Mouse (Mus musculus): ENCODE data around the gene Hs6st2. TPM values are rescaled to one million over a fixed set of nuclear protein-coding genes. Genes with fewer than 3 reads are reported as not detected.

Hs6st2 gene
- polyA plus RNA-seq, 1 experiment from 2014 or later, result 4.3 TPM

- Histone ChIP-seq H3K36me3 (ENCODE audit: control insufficient read depth, insufficient read depth, low read length) (no peaks in the 10 kb centered on the region), H3K9ac (ENCODE audit: low read depth, low read length) (peak overlapping the region; percentile 63), H3K9me3 (ENCODE audit: control insufficient read depth, low read length) (no peaks in the 10 kb centered on the region), H3K4me3 (ENCODE audit: low read length) (peak overlapping the region; percentile 55), H3K4me1 (ENCODE audit: control insufficient read depth, insufficient read depth, low read length) (no peaks in the 10 kb centered on the region), H3K4me2 (ENCODE audit: low read depth, low read length) (peak overlapping the region; percentile 89), H3K27ac (ENCODE audit: low read length) (no peak overlapping the region), H3K27me3 (replicated peaks; ENCODE audit: control insufficient read depth, insufficient read depth, low read length) (peaks cover 20% of the 10 kb centered on the region; the same call in 1 of the 2 replicates)
- WGBS, result 15% methylated on average over 55 of the region's 70 CpGs
- ATAC-seq, result peak; percentile 64
These were observed 1.1 kb downstream of the Hs6st2 start for GRCm38 (mm10) chrX:51680428-51681169.

GRCm38 (mm10) chrX:51679601-51680427 is 1.8 kb downstream of the Hs6st2 start:
- H3K27me3 ChIP-seq (replicated peaks; ENCODE audit: control insufficient read depth, insufficient read depth, low read length), result peaks cover 20% of the 10 kb centered on the region; the same call in 1 of the 2 replicates
- peak overlapping the region; percentile 89 for H3K4me2 ChIP-seq (ENCODE audit: low read depth, low read length)
- WGBS, result 21% methylated on average over 46 of the region's 46 CpGs
- peak overlapping the region; percentile 63; the same call in 1 of the 2 replicates for H3K9ac ChIP-seq (ENCODE audit: low read depth, low read length)
- no peaks in the 10 kb centered on the region for H3K36me3 ChIP-seq (ENCODE audit: control insufficient read depth, insufficient read depth, low read length)
- no peak overlapping the region for H3K27ac ChIP-seq (ENCODE audit: low read length)
- ATAC-seq, result peak; percentile 21; the same call in 1 of the 2 replicates
- H3K4me1 ChIP-seq (ENCODE audit: control insufficient read depth, insufficient read depth, low read length), result no peaks in the 10 kb centered on the region
- H3K4me3 ChIP-seq (ENCODE audit: low read length), result peak overlapping the region; percentile 55
- H3K9me3 ChIP-seq (ENCODE audit: control insufficient read depth, low read length), result no peaks in the 10 kb centered on the region

- ATAC-seq, result no peak
- Histone ChIP-seq H3K27me3 (replicated peaks; ENCODE audit: control insufficient read depth, insufficient read depth, low read length) (peaks cover 3% of the 10 kb centered on the region; the same call in 1 of the 2 replicates), H3K4me3 (ENCODE audit: low read length) (no peak overlapping the region), H3K9ac (ENCODE audit: low read depth, low read length) (no peak overlapping the region), H3K4me2 (ENCODE audit: low read depth, low read length) (no peak overlapping the region), H3K4me1 (ENCODE audit: control insufficient read depth, insufficient read depth, low read length) (no peaks in the 10 kb centered on the region), H3K27ac (ENCODE audit: low read length) (no peak overlapping the region), H3K36me3 (ENCODE audit: control insufficient read depth, insufficient read depth, low read length) (no peaks in the 10 kb centered on the region), H3K9me3 (ENCODE audit: control insufficient read depth, low read length) (no peaks in the 10 kb centered on the region)
- 65% methylated on average over 2 of the region's 2 CpGs for WGBS
These were observed 23.4 kb downstream of the Hs6st2 start for GRCm38 (mm10) chrX:51658236-51658635.

- no peak overlapping the region for H3K9ac ChIP-seq (ENCODE audit: low read depth, low read length)
- no peaks in the 10 kb centered on the region for H3K9me3 ChIP-seq (ENCODE audit: control insufficient read depth, low read length)
- H3K27ac ChIP-seq (ENCODE audit: low read length), result no peak overlapping the region
- no peak overlapping the region for H3K4me2 ChIP-seq (ENCODE audit: low read depth, low read length)
- H3K4me3 ChIP-seq (ENCODE audit: low read length), result no peak overlapping the region
- H3K36me3 ChIP-seq (ENCODE audit: control insufficient read depth, insufficient read depth, low read length), result no peaks in the 10 kb centered on the region
- WGBS, result 90% methylated on average over 3 of the region's 3 CpGs
- H3K27me3 ChIP-seq (replicated peaks; ENCODE audit: control insufficient read depth, insufficient read depth, low read length), result no peaks in the 10 kb centered on the region
- H3K4me1 ChIP-seq (ENCODE audit: control insufficient read depth, insufficient read depth, low read length), result no peaks in the 10 kb centered on the region
- ATAC-seq, result no peak
These were observed 38.9 kb downstream of the Hs6st2 start for GRCm38 (mm10) chrX:51642661-51643257.

- no peak overlapping the region for H3K4me2 ChIP-seq (ENCODE audit: low read depth, low read length)
- no peaks in the 10 kb centered on the region for H3K9me3 ChIP-seq (ENCODE audit: control insufficient read depth, low read length)
- no peaks in the 10 kb centered on the region for H3K36me3 ChIP-seq (ENCODE audit: control insufficient read depth, insufficient read depth, low read length)
- no peaks in the 10 kb centered on the region for H3K27me3 ChIP-seq (replicated peaks; ENCODE audit: control insufficient read depth, insufficient read depth, low read length)
- no peak overlapping the region for H3K27ac ChIP-seq (ENCODE audit: low read length)
- 76% methylated on average over 7 of the region's 7 CpGs for WGBS
- H3K9ac ChIP-seq (ENCODE audit: low read depth, low read length), result no peak overlapping the region
- no peak for ATAC-seq
- H3K4me3 ChIP-seq (ENCODE audit: low read length), result no peak overlapping the region
- no peaks in the 10 kb centered on the region for H3K4me1 ChIP-seq (ENCODE audit: control insufficient read depth, insufficient read depth, low read length)
These were observed 45.9 kb downstream of the Hs6st2 start for GRCm38 (mm10) chrX:51635756-51636155.

GRCm38 (mm10) chrX:51631376-51631775 is 50.3 kb downstream of the Hs6st2 start:
- H3K36me3 ChIP-seq (ENCODE audit: control insufficient read depth, insufficient read depth, low read length), result no peaks in the 10 kb centered on the region
- no peak for ATAC-seq
- WGBS, result 53% methylated on average over 2 of the region's 2 CpGs

GRCm38 (mm10) chrX:51614384-51615004 is 67.2 kb downstream of the Hs6st2 start:
- 42% methylated on average over 7 of the region's 7 CpGs for WGBS
- Histone ChIP-seq H3K9ac (ENCODE audit: low read depth, low read length) (no peak overlapping the region), H3K4me2 (ENCODE audit: low read depth, low read length) (no peak overlapping the region), H3K36me3 (ENCODE audit: control insufficient read depth, insufficient read depth, low read length) (no peaks in the 10 kb centered on the region), H3K27me3 (replicated peaks; ENCODE audit: control insufficient read depth, insufficient read depth, low read length) (no peaks in the 10 kb centered on the region), H3K4me3 (ENCODE audit: low read length) (no peak overlapping the region), H3K4me1 (ENCODE audit: control insufficient read depth, insufficient read depth, low read length) (no peaks in the 10 kb centered on the region), H3K27ac (ENCODE audit: low read length) (no peak overlapping the region), H3K9me3 (ENCODE audit: control insufficient read depth, low read length) (no peaks in the 10 kb centered on the region)
- no peak for ATAC-seq

More at GRCm38 (mm10) chrX:51631376-51631775, 50.3 kb downstream of the Hs6st2 start:
- Histone ChIP-seq H3K4me1 (ENCODE audit: control insufficient read depth, insufficient read depth, low read length) (no peaks in the 10 kb centered on the region), H3K4me2 (ENCODE audit: low read depth, low read length) (no peak overlapping the region), H3K4me3 (ENCODE audit: low read length) (no peak overlapping the region), H3K27me3 (replicated peaks; ENCODE audit: control insufficient read depth, insufficient read depth, low read length) (no peaks in the 10 kb centered on the region), H3K9ac (ENCODE audit: low read depth, low read length) (no peak overlapping the region), H3K27ac (ENCODE audit: low read length) (no peak overlapping the region), H3K9me3 (ENCODE audit: control insufficient read depth, low read length) (no peaks in the 10 kb centered on the region)

- no peaks in the 10 kb centered on the region for H3K36me3 ChIP-seq (ENCODE audit: control insufficient read depth, insufficient read depth, low read length)
- H3K4me2 ChIP-seq (ENCODE audit: low read depth, low read length), result no peak overlapping the region
- WGBS, result 36% methylated on average over 1 of the region's 1 CpGs
- H3K27me3 ChIP-seq (replicated peaks; ENCODE audit: control insufficient read depth, insufficient read depth, low read length), result no peaks in the 10 kb centered on the region
- H3K4me1 ChIP-seq (ENCODE audit: control insufficient read depth, insufficient read depth, low read length), result no peaks in the 10 kb centered on the region
- H3K9ac ChIP-seq (ENCODE audit: low read depth, low read length), result no peak overlapping the region
- no peak overlapping the region for H3K27ac ChIP-seq (ENCODE audit: low read length)
- no peak overlapping the region for H3K4me3 ChIP-seq (ENCODE audit: low read length)
- ATAC-seq, result no peak
- H3K9me3 ChIP-seq (ENCODE audit: control insufficient read depth, low read length), result no peaks in the 10 kb centered on the region
These were observed 70.9 kb downstream of the Hs6st2 start for GRCm38 (mm10) chrX:51610743-51611142.
